Mouse (Mus musculus) cerebellum, postnatal 25 days (tissue): ENCODE results near the gene Lmntd1.

Source experiments
- DNase-seq, 2 experiments: peaks; one replicate each; pipeline ENCODE4 v3.0.0; 2021; ENCODE audit warnings: mixed read lengths in 2 of 2

Lmntd1 gene

GRCm38 (mm10) chr6:145374372-145374771 is 239.7 kb downstream of the Lmntd1 start:
- no peak for DNase-seq

GRCm38 (mm10) chr6:145373712-145374221 is 240.4 kb downstream of the Lmntd1 start:
- DNase-seq = no peak

GRCm38 (mm10) chr6:145372066-145372465 is 242.1 kb downstream of the Lmntd1 start:
- no peak for DNase-seq

GRCm38 (mm10) chr6:145371586-145371985 is 242.5 kb downstream of the Lmntd1 start:
- DNase-seq = no peak

GRCm38 (mm10) chr6:145370302-145370701 is 243.8 kb downstream of the Lmntd1 start:
- DNase-seq = no peak

GRCm38 (mm10) chr6:145369290-145369689 is 244.8 kb downstream of the Lmntd1 start:
- DNase-seq = no peak

GRCm38 (mm10) chr6:145366488-145366887 is 247.6 kb downstream of the Lmntd1 start:
- no peak for DNase-seq

- no peak for DNase-seq
Observed at GRCm38 (mm10) chr6:145363698-145364097, 250.4 kb downstream of the Lmntd1 start.

GRCm38 (mm10) chr6:145361109-145361694 is 252.9 kb downstream of the Lmntd1 start:
- no peak for DNase-seq

- peak; percentile 35 to 71 for DNase-seq
Observed at GRCm38 (mm10) chr6:145359470-145360430, 254.4 kb downstream of the Lmntd1 start.

- DNase-seq = no peak
Observed at GRCm38 (mm10) chr6:145358001-145358400, 256.1 kb downstream of the Lmntd1 start.

- no peak for DNase-seq
Observed at GRCm38 (mm10) chr6:145353806-145354205, 260.3 kb downstream of the Lmntd1 start.

- no peak for DNase-seq
Observed at GRCm38 (mm10) chr6:145352705-145353104, 261.4 kb downstream of the Lmntd1 start.

GRCm38 (mm10) chr6:145348196-145348915 is 265.8 kb downstream of the Lmntd1 start:
- DNase-seq = peak; percentile 34 to 60

GRCm38 (mm10) chr6:145347641-145348040 is 266.5 kb downstream of the Lmntd1 start:
- peak in 1 of 2 experiments; percentile 23 for DNase-seq

GRCm38 (mm10) chr6:145346789-145347557 is 267.1 kb downstream of the Lmntd1 start:
- peak; percentile 84 to 91 for DNase-seq

GRCm38 (mm10) chr6:145346305-145346704 is 267.8 kb downstream of the Lmntd1 start:
- DNase-seq = no peak

- DNase-seq = no peak
Observed at GRCm38 (mm10) chr6:145344719-145345118, 269.4 kb downstream of the Lmntd1 start.

- DNase-seq = no peak
Observed at GRCm38 (mm10) chr6:145343457-145343856, 270.7 kb downstream of the Lmntd1 start.

- DNase-seq = no peak
Observed at GRCm38 (mm10) chr6:145342836-145343235, 271.3 kb downstream of the Lmntd1 start.

GRCm38 (mm10) chr6:145341301-145342193 is 272.6 kb downstream of the Lmntd1 start:
- peak; percentile 86 to 95 for DNase-seq
